Mouse (Mus musculus): ENCODE data around the gene Gm44596.

DNA sequence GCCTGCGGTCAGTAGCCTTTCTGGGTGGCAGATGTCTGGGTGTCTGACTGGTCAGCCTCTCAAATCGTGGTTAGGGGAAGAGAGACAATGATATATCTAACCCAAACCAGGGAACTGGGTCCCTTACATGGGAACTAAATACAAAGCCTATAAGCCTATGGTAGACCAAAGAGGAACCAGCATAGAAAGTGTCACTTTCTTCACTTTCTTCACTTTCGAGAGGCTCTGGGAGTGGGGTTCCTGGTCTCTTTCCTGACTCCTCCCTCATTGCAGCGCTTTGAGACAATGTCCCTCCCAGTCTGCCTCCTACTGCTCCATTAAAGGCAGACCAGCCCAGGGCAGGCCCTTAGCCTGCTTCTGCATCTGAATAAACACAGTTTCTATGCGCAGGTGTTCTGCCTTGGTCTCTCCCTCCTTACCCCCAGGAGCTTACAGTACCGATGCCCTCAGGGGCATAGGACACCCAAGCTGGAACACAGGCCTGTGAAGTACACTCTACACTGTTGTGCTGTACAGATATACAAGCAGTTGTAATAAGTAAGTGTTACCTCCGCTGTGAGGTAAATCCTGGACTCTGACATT is 33.3 kb downstream of the Gm44596 start:
- TF ChIP-seq GATA1 (IDR thresholded peaks at IDR 0.05; ENCODE audit: borderline replicate concordance, low read length), result no peak
- TF ChIP-seq FLI1 (IDR thresholded peaks at IDR 0.05; ENCODE audit: low read length), result no peak

Data from megakaryocyte, embryonic 14.5 days (primary cell).